Mouse (Mus musculus): ENCODE measurements around the gene Cldn14. TPM values are rescaled to one million over a fixed set of nuclear protein-coding genes. Genes with fewer than 3 reads are reported as not detected.
"Not testable (repeated sequence)": the region's sequence is repeated elsewhere in the genome, so short reads cannot be mapped to it uniquely, and the experiment has no call there.

Cldn14 gene
- polyA plus RNA-seq, 1 experiment from 2014 or later = not detected

DNA sequence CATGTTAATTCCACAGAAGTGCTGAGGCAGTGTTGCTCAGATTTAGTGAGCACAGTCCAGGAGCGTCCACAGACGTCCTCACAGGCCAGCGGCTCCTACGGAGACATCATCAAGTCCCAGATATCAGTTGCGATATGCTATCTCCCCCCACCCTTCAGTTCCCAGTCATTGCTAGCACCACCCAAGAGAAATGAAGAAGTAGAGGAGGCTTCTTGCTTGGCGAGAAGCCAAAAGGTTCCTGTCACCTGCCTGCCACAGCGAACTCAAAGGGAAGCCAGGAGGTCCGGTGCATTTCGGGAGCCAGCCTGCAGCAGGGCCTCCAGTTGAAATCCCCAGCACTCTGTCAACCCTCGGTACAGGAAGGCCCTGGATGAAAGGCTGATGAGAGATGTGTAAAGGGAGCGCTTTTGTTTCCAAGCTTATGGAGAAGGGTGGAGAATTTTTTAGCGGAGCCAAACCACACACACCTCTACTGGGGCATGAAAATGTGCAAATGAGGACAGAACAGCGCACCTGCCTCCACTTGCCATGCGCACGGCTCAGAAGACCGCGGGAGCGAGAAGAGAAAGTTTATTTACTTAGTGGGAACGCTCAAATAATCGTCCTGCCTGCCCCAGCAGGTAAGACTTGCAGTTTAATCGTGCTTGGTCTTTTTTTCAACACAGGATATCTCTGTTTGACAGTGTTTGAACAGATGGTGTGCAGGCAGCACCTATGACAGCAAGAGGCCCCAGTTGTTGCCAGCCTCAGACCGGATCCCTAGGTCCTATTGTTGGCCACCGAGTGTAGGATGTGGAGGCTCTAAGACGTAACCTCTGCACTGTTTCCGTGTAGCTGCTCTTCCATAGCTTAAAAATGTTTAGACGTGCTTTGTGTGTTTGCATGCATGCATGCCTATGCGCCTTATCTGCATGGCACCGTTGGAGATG, 15.0 kb upstream of the Cldn14 start:
- WGBS = 85% methylated on average over 28 of the region's 28 CpGs
- Histone ChIP-seq H3K36me3 (replicated peaks) (no peaks in the 10 kb centered on the region), H3K9ac (no peak overlapping the region), H3K4me1 (no peaks in the 10 kb centered on the region), H3K27ac (no peak overlapping the region), H3K9me3 (peaks cover 10% of the 10 kb centered on the region; the same call in 1 of the 2 replicates), H3K4me3 (replicated peaks) (no peak overlapping the region), H3K4me2 (no peak overlapping the region), H3K27me3 (no peaks in the 10 kb centered on the region)
- no peak for ATAC-seq (ENCODE audit: low FRiP score)

DNA sequence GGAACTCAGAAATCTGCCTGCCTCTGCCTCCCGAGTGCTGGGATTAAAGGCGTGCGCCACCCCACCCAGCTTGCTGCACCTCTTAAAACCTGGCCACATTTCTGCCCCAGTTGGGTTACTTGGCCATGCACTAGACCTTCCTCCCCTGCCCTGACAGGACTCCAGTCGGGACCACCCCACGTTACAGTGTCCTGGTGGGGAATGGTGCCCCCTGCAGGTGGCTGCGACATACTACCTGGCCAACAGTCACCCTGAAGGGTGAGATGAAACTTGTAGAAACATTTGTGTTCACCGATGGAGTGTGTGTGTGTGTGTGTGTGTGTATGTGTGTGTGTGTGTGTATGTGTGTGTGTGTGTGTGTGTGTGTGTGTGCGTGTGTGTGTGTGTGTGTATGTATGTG, 11.1 kb upstream of the Cldn14 start:
- not testable (repeated sequence) for H3K9me3 ChIP-seq; H3K4me2 ChIP-seq; H3K36me3 ChIP-seq (replicated peaks); H3K9ac ChIP-seq; H3K4me3 ChIP-seq (replicated peaks); H3K27me3 ChIP-seq; H3K4me1 ChIP-seq; H3K27ac ChIP-seq; ATAC-seq (ENCODE audit: low FRiP score)
- WGBS = 70% methylated on average over 8 of the region's 8 CpGs

DNA sequence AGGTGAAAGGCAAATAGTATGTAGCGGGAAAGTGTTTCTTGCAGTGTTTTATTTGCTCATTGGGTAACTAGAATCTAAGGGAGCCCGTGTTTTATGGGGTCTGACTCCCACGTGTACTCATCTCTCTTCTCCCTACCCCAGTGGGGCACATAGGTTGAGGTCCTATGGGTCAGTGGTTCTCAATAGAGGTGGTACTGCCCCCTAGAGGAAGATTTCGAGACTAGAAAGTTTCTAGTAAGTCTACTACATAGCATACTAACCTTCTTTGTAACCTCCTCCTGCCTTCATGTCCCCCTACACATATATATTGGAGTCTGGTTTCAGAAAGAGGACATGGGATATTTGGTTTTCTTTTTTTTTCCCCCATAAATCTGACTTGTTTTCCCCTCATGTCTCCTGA, 9.3 kb upstream of the Cldn14 start:
- H3K36me3 ChIP-seq (replicated peaks) = no peaks in the 10 kb centered on the region
- H3K9ac ChIP-seq = no peak overlapping the region
- no peak overlapping the region for H3K27ac ChIP-seq
- H3K4me1 ChIP-seq = no peaks in the 10 kb centered on the region
- WGBS = 70% methylated on average over 4 of the region's 4 CpGs
- H3K27me3 ChIP-seq = no peaks in the 10 kb centered on the region
- no peak for ATAC-seq (ENCODE audit: low FRiP score)
- no peaks in the 10 kb centered on the region for H3K9me3 ChIP-seq
- no peak overlapping the region for H3K4me3 ChIP-seq (replicated peaks)
- H3K4me2 ChIP-seq = no peak overlapping the region

DNA sequence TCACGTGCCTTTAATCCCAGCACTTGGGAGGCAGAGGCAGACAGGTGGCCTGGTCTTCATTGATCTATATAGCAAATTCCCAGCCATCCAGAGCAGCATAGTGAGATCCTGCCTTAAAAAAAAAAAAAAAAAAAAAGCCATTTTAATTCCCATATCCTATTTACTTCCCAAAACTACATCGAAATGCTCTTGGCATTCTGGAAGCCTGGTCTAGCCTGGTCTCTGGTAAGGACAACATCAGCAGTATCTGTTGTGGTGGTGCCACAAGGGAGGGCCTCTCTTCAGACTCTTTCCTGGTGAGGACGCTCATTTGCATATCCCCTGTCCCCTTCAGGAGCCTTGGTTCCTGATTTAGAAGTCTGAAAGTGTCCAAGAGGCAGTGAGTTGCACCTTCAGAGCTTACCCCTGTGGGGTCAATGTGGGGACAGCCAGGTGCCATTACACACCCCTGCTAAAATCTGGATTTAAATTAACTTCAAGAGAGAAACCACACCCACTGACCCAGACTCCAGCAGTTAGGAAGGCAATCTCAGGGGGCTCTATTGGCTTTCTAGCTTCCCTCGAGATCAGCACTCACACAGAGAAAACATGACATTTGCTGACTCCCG, 6.0 kb upstream of the Cldn14 start:
- no peak for ATAC-seq (ENCODE audit: low FRiP score)
- no peaks in the 10 kb centered on the region for H3K9me3 ChIP-seq
- 81% methylated on average over 5 of the region's 5 CpGs for WGBS

DNA sequence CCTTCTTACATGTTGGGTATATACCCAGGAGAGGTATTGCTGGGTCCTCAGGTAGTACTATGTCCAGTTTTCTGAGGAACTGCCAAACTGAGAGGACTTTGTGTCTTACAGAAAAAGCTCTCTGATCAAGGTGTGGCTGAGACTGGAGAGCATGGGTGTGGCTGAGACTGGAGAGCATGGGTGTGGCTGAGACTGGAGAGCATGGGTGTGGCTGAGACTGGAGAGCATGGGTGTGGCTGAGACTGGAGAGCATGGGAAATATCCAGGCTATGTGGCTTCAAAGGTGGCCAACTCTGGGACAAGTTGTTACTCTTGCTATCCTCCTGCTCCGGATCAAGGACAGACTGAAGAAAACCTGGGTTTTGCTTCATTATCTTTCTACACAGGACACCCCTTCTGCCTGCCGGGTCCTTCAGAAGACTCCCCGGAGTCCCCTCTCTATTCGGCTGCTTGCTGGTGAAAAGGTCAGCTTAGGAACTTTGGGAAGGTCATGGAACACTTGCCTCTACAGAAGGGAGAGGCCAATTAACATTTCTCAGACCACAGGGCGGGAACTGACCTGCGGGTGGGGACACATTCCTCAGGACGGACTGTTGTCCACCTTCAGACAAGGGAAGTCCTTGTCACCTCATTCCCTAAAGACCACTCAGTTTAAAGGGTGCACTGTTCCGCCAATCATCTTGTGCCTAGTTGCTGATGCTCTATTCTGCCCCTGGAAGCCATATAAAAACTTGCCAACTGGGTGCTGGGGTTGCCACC, 4.9 kb upstream of the Cldn14 start:
- not testable (repeated sequence) for H3K4me1 ChIP-seq; ATAC-seq (ENCODE audit: low FRiP score); H3K4me2 ChIP-seq; H3K36me3 ChIP-seq (replicated peaks); H3K27me3 ChIP-seq; H3K9ac ChIP-seq; H3K9me3 ChIP-seq; H3K4me3 ChIP-seq (replicated peaks); H3K27ac ChIP-seq
- WGBS = 74% methylated on average over 8 of the region's 8 CpGs

More for the DNA sequence above, 6.0 kb upstream of the Cldn14 start:
- Histone ChIP-seq H3K27ac (no peak overlapping the region), H3K27me3 (no peaks in the 10 kb centered on the region), H3K4me1 (0 out of 2 replicates have a peak, but pooled peaks cover 3% of the 10 kb centered on the region), H3K36me3 (replicated peaks) (no peaks in the 10 kb centered on the region), H3K4me2 (no peak overlapping the region), H3K9ac (no peak overlapping the region), H3K4me3 (replicated peaks) (no peak overlapping the region)

DNA sequence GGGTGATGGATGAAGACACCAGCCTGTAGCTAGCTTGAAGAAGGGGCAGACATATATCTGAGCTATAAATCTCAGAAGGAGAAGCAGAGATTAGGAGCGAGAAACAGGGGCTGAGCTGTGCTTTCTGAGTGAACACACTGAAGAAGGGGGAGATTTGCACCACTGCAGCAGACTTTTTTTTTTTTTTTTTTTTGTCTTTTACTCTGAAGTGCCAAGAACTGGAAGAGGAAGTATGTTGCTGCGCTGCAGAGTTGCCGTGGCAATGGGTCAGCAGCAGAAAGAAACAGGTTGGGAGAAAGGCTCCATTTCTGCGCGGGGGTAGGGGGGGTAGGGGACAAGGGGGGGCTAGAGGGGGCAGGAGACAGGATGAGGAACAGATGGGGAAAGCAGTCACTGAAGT, 2.6 kb upstream of the Cldn14 start:
- H3K4me2 ChIP-seq = no peak overlapping the region
- H3K9ac ChIP-seq = no peak overlapping the region
- H3K4me3 ChIP-seq (replicated peaks) = no peak overlapping the region
- ATAC-seq (ENCODE audit: low FRiP score) = no peak
- WGBS = 36% methylated on average over 5 of the region's 5 CpGs
- no peaks in the 10 kb centered on the region for H3K9me3 ChIP-seq
- H3K27ac ChIP-seq = no peak overlapping the region
- no peaks in the 10 kb centered on the region for H3K36me3 ChIP-seq (replicated peaks)
- H3K4me1 ChIP-seq = peaks cover 11% of the 10 kb centered on the region; the same call in 1 of the 2 replicates
- H3K27me3 ChIP-seq = no peaks in the 10 kb centered on the region

DNA sequence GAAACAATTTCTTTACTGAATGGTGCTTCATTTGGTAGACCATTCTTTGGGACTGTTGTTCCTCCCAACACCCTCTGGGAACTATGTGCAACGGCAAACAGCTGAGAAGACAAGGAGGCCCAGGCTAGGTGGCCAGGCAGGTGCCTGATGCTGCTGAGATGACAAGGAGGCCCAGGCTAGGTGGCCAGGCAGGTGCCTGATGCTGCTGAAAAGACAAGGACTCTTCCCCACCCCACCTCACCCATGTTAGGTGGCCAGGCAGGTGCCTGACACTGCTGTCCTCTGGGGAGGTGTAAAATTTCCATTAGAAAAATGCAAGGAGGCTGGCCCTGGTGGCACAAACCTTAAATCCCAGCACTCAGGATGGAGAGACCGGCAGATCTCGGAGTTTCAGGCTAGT, 2.0 kb upstream of the Cldn14 start:
- H3K4me3 ChIP-seq (replicated peaks) = no peak overlapping the region
- H3K27me3 ChIP-seq = no peaks in the 10 kb centered on the region
- H3K4me2 ChIP-seq = no peak overlapping the region
- no peak overlapping the region for H3K9ac ChIP-seq
- H3K4me1 ChIP-seq = peaks cover 11% of the 10 kb centered on the region; the same call in 1 of the 2 replicates
- no peak overlapping the region for H3K27ac ChIP-seq
- no peaks in the 10 kb centered on the region for H3K9me3 ChIP-seq
- no peak for ATAC-seq (ENCODE audit: low FRiP score)
- no peaks in the 10 kb centered on the region for H3K36me3 ChIP-seq (replicated peaks)
- 77% methylated on average over 3 of the region's 3 CpGs for WGBS

DNA sequence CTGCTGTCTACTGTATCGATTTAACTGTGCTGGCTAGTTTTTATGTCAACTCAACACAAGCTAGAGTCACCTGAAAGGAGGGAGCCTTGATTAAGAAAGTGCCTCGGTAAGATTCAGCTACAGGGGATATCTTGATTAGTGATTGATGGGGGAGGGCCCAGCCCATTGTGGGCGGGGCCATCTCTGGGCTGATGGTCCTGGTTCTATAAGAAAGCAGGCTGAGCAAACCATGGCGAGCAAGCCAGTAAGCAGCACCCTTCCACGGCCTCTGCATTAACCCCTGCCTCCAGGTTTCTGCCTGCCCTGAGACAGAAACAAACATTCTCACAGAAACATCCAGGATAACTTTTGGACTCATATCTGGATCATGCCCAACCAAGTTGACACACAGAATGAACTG, 1.5 kb upstream of the Cldn14 start:
- Histone ChIP-seq H3K27ac (no peak overlapping the region), H3K36me3 (replicated peaks) (no peaks in the 10 kb centered on the region), H3K9me3 (no peaks in the 10 kb centered on the region), H3K4me2 (no peak overlapping the region), H3K4me1 (peaks cover 11% of the 10 kb centered on the region; the same call in 1 of the 2 replicates), H3K9ac (no peak overlapping the region), H3K27me3 (no peaks in the 10 kb centered on the region), H3K4me3 (replicated peaks) (no peak overlapping the region)
- WGBS = 82% methylated on average over 5 of the region's 5 CpGs
- no peak for ATAC-seq (ENCODE audit: low FRiP score)

DNA sequence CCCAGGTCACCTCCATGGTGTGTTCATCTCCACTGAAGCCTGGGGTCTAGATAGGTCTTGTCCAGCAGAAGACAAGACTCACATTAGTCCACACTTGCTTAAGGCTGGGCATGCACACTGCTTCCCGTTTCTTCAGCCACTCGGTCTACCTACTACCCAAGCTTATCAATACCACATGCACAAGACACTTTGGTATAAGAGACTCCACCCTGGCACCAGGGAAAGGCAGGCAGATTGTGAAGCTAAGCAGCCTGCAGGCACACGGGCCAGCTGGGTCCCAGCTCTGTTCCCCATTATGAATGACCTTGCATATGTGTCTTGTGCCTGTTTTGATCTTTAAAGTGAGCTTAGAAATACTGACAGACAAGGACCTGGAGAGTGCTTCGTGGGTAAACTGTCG, 719 bp upstream of the Cldn14 start:
- H3K4me1 ChIP-seq = peaks cover 11% of the 10 kb centered on the region; the same call in 1 of the 2 replicates
- no peaks in the 10 kb centered on the region for H3K36me3 ChIP-seq (replicated peaks)
- 79% methylated on average over 5 of the region's 5 CpGs for WGBS
- H3K27me3 ChIP-seq = no peaks in the 10 kb centered on the region
- no peak overlapping the region for H3K27ac ChIP-seq
- ATAC-seq (ENCODE audit: low FRiP score) = no peak
- no peak overlapping the region for H3K9ac ChIP-seq
- H3K9me3 ChIP-seq = no peaks in the 10 kb centered on the region
- H3K4me2 ChIP-seq = no peak overlapping the region
- no peak overlapping the region for H3K4me3 ChIP-seq (replicated peaks)

DNA sequence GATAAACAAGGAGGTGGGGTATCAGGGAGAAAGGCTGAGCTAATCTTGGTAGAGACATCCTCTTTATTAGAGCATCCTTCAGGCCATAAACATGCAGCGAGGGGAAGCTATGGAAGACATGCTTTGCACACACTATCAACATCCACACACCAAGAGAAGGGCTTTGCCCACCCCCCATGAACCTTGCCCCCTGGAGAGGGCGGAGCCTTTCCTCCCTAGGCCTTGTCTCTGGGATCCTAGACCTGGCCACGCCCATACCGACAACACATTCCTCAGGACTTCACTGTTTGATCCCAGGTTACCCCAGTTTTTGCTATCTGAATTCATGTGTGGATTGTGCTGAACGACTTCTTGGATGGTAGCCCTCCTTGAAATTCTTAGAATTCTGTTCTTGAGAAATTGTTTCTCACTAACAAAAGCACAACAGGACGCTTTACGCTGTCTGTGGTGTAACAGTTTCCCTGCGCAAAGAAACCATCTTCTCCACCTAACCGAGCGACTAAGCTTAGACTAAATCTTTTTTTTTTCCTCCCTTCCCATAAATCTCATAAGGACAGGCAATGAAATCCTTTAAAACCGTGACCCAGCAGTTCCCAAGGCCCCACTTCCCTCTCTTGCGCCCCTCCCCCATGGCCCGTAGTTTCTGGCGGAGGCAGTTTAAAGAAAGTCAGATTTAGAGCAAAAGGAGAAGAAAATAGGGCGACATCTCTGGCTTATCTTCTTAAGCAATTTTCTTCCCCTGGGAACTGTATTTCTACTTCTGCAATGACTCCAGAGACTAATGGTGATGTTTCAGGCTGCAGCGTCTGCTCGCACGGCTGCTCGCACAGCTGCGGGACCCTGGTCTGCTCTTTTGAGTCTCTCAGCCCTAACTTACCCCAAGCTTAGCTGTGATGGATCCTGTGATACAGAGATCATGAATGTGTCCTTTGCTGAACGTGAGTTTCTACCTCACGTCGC, 1.7 kb downstream of the Cldn14 start:
- H3K9me3 ChIP-seq = no peaks in the 10 kb centered on the region
- no peaks in the 10 kb centered on the region for H3K36me3 ChIP-seq (replicated peaks)
- H3K9ac ChIP-seq = no peak overlapping the region
- no peak for ATAC-seq (ENCODE audit: low FRiP score)
- H3K4me1 ChIP-seq = peaks cover 11% of the 10 kb centered on the region; the same call in 1 of the 2 replicates
- WGBS = 65% methylated on average over 23 of the region's 23 CpGs
- H3K4me3 ChIP-seq (replicated peaks) = no peak overlapping the region
- no peaks in the 10 kb centered on the region for H3K27me3 ChIP-seq
- H3K27ac ChIP-seq = no peak overlapping the region
- H3K4me2 ChIP-seq = no peak overlapping the region

DNA sequence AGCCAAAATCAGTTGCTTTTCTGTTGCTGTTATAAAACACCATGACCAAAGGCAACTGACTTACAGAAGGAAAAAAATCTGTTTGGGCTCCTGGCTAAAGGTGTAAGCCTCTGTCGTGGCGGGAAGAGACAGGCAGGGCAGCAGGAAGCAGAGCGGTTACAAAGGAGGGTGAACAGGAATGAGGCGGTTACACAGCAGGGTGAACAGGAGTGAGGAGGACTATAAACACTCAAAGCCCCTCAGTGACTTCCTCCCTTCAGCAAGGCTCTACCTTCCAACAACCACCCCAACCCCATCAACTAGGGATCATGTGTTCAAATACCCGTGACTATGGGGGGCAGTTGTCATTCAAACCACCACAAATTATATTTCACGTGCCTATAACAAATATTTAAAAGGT, 5.2 kb downstream of the Cldn14 start:
- Histone ChIP-seq H3K9ac (no peak overlapping the region), H3K27me3 (no peaks in the 10 kb centered on the region), H3K36me3 (replicated peaks) (no peaks in the 10 kb centered on the region), H3K27ac (no peak overlapping the region), H3K9me3 (no peaks in the 10 kb centered on the region), H3K4me1 (peaks cover 8% of the 10 kb centered on the region; the same call in 1 of the 2 replicates), H3K4me2 (no peak overlapping the region), H3K4me3 (replicated peaks) (no peak overlapping the region)
- no peak for ATAC-seq (ENCODE audit: low FRiP score)
- WGBS = 73% methylated on average over 6 of the region's 6 CpGs

Measured in forebrain, embryonic 12.5 days (tissue).